Mouse (Mus musculus) CH12.LX (cell line): ENCODE results near the gene Olfr322. TPM values are rescaled to one million over a fixed set of nuclear protein-coding genes. Genes with fewer than 3 reads are reported as not detected.
"Not testable (repeated sequence)": the region's sequence is repeated elsewhere in the genome, so short reads cannot be mapped to it uniquely, and the experiment has no call there.

Experiments used
- DNase-seq: peaks from one replicate; pipeline ENCODE4 v3.0.0-alpha.2; 2013; ENCODE audit errors: extremely low read depth
- H3K27ac ChIP-seq: 2 replicates; pipeline ENCODE4 v1.5.1; 2012; ENCODE audit warnings: low read depth, mild to moderate bottlenecking, control low read depth, moderate library complexity; ENCODE audit not compliant: insufficient read depth
- H3K27me3 ChIP-seq: replicated peaks from 2 replicates; pipeline ENCODE3; 2012; ENCODE audit warnings: inconsistent platforms
- H3K36me3 ChIP-seq, 2 experiments: replicated peaks in 1 of 2; 2 replicates each; pipeline versions ENCODE3 to v1.6.1; 2012; ENCODE audit warnings: inconsistent platforms in 1 of 2, low read length in 1 of 2, mild to moderate bottlenecking in 1 of 2, mixed read lengths in 1 of 2, moderate library complexity in 1 of 2; ENCODE audit not compliant: control insufficient read depth in 1 of 2, insufficient read depth in 1 of 2
- H3K4me1 ChIP-seq, 2 experiments: 2 replicates each; pipeline ENCODE4 v1.6.1; 2012; ENCODE audit warnings: inconsistent platforms in 1 of 2, moderate library complexity in 1 of 2; ENCODE audit not compliant: insufficient read depth in 2 of 2, control insufficient read depth in 1 of 2
- H3K4me2 ChIP-seq: 2 replicates; pipeline ENCODE4 v1.6.1; 2012; ENCODE audit warnings: low read depth, mild to moderate bottlenecking, control low read depth; ENCODE audit not compliant: poor library complexity, insufficient read depth, severe bottlenecking
- H3K4me3 ChIP-seq, 3 experiments: fragments of 150-350 bp in 1 of 3; sonication (generic) in 1 of 3; replicated peaks in 1 of 3; 2 replicates each; pipeline versions ENCODE3 to v1.5.1; 2011 to 2012; ENCODE audit warnings: low read depth in 2 of 3, low read length in 2 of 3, mild to moderate bottlenecking in 2 of 3, moderate library complexity in 2 of 3, control low read depth in 1 of 3, improper control_type of control experiment in 1 of 3, inconsistent platforms in 1 of 3, mixed read lengths in 1 of 3; ENCODE audit not compliant: poor library complexity in 1 of 3
- H3K79me2 ChIP-seq: replicated peaks from 2 replicates; pipeline ENCODE4 v1.6.1; 2012; ENCODE audit warnings: mild to moderate bottlenecking, moderate library complexity; ENCODE audit not compliant: control insufficient read depth, poor library complexity, insufficient read depth, severe bottlenecking; ENCODE audit errors: extremely low read depth
- H3K9ac ChIP-seq: 2 replicates; pipeline ENCODE4 v1.6.1; 2012; ENCODE audit warnings: low read depth, mild to moderate bottlenecking, control low read depth, moderate library complexity; ENCODE audit not compliant: insufficient read depth
- H3K9me3 ChIP-seq: replicated peaks from 2 replicates; pipeline ENCODE3; 2012; ENCODE audit warnings: low read length, inconsistent platforms, mixed read lengths
- CHD1 ChIP-seq: IDR thresholded peaks from 2 replicates; pipeline ENCODE4 v1.6.1; 2012; ENCODE audit warnings: low read depth, low read length, improper control_type of control experiment, inconsistent platforms
- ELF1 ChIP-seq: IDR thresholded peaks from 2 replicates; pipeline ENCODE4 v1.6.1; 2014; ENCODE audit warnings: low read depth, mild to moderate bottlenecking, inconsistent platforms, low read length, improper control_type of control experiment
- JUN ChIP-seq: IDR thresholded peaks from 2 replicates; pipeline ENCODE4 v1.6.1; 2011; ENCODE audit warnings: low read depth, mild to moderate bottlenecking, low read length, improper control_type of control experiment, moderate library complexity; ENCODE audit not compliant: insufficient read depth
- KAT2A ChIP-seq: IDR thresholded peaks from 2 replicates; pipeline ENCODE4 v1.6.1; 2012; ENCODE audit warnings: low read length, improper control_type of control experiment, inconsistent platforms; ENCODE audit not compliant: insufficient replicate concordance
- MAFK ChIP-seq: IDR thresholded peaks from 2 replicates; pipeline ENCODE4 v1.6.1; 2011; ENCODE audit warnings: low read length, improper control_type of control experiment; ENCODE audit not compliant: insufficient replicate concordance
- MAX ChIP-seq: IDR thresholded peaks from 2 replicates; pipeline ENCODE4 v1.6.1; 2011; ENCODE audit warnings: low read length, improper control_type of control experiment
- MAZ ChIP-seq: IDR thresholded peaks from 2 replicates; pipeline ENCODE4 v1.6.1; 2012; ENCODE audit warnings: low read depth, mild to moderate bottlenecking, inconsistent platforms, low read length, improper control_type of control experiment, moderate library complexity
- NELFE ChIP-seq: IDR thresholded peaks from 2 replicates; pipeline ENCODE4 v1.6.1; 2011; ENCODE audit warnings: low read depth, low read length, improper control_type of control experiment
- POLR2A ChIP-seq: IDR thresholded peaks from 2 replicates; pipeline ENCODE4 v1.6.1; 2011; ENCODE audit warnings: low read depth, mild to moderate bottlenecking, improper control_type of control experiment, low read length
- POLR2AphosphoS2 ChIP-seq: IDR thresholded peaks from 2 replicates; pipeline ENCODE4 v1.6.1; 2011; ENCODE audit warnings: low read depth, low read length, improper control_type of control experiment
- SIN3A ChIP-seq: IDR thresholded peaks from 2 replicates; pipeline ENCODE4 v1.6.1; 2012; ENCODE audit warnings: low read length, improper control_type of control experiment, inconsistent platforms
- TBP ChIP-seq: conservative IDR thresholded peaks from 2 replicates; pipeline ENCODE4 v1.6.1; 2011; ENCODE audit warnings: low read depth, low read length, improper control_type of control experiment
- TCF12 ChIP-seq: IDR thresholded peaks from 2 replicates; pipeline ENCODE4 v1.6.1; 2014; ENCODE audit warnings: low read depth, mild to moderate bottlenecking, inconsistent platforms, low read length, improper control_type of control experiment
- UBTF ChIP-seq: IDR thresholded peaks from 2 replicates; pipeline ENCODE4 v1.6.1; 2012; ENCODE audit warnings: low read depth, mild to moderate bottlenecking, inconsistent platforms, low read length, improper control_type of control experiment, moderate library complexity
- ZMIZ1 ChIP-seq: IDR thresholded peaks from 2 replicates; pipeline ENCODE4 v1.6.1; 2012; ENCODE audit warnings: low read depth, mild to moderate bottlenecking, inconsistent platforms, low read length, improper control_type of control experiment
- ZNF384 ChIP-seq: IDR thresholded peaks from 2 replicates; pipeline ENCODE4 v1.6.1; 2012; ENCODE audit warnings: low read depth, low read length, improper control_type of control experiment, inconsistent platforms
- dilution Hi-C: fragments of 300-500 bp; cut with MboI; formaldehyde crosslinking; loops from 2 replicates; pipeline ENCODE4 v1.14.3; 2020; ENCODE audit warnings: low sequenced_read_pairs; ENCODE audit not compliant: extremely low pct_unique_long_range_greater_than_20kb, extremely low pct_ligation_motif_present
- in situ Hi-C: fragments of 300-500 bp; cut with MboI; formaldehyde crosslinking; loops from 3 replicates; pipeline ENCODE4 v1.14.3; 2019; ENCODE audit warnings: low sequenced_read_pairs, low pct_ligation_motif_present, low pct_unique_long_range_greater_than_20kb, mixed read lengths
- polyA plus RNA-seq: library from polyadenylated mRNA; unstranded; fragments of >175 nt; gene quantifications from 2 replicates; pipeline ENCODE4 v1.2.1, GENCODE M21; 2012; ENCODE audit warnings: low read depth; ENCODE audit not compliant: insufficient read length
- total RNA-seq, 2 experiments: library from RNA; depleted of rRNA; stranded (reverse); fragments of 300-350 nt in 1 of 2; fragments of >200 nt in 1 of 2; gene quantifications; 2 replicates each; pipeline ENCODE4 v1.2.3; 2012 to 2014

The Olfr322 gene
- total and polyA plus RNA-seq, 3 experiments: not detected

GRCm38 (mm10) chr11:58709086-58709485 lies 50.5 kb downstream of the Olfr322 start:
- H3K9me3 ChIP-seq: no peaks in the 10 kb centered on the region
- no peak overlapping the region for H3K27ac ChIP-seq
- no peak for DNase-seq
- no peaks in the 10 kb centered on the region for H3K79me2 ChIP-seq
- no peak overlapping the region for H3K4me2 ChIP-seq
- no peaks in the 10 kb centered on the region for H3K4me1 ChIP-seq
- TF ChIP-seq MAFK (no peak), ZNF384 (no peak), POLR2A (no peak), MAX (no peak), ZMIZ1 (no peak), UBTF (no peak), TCF12 (no peak), KAT2A (no peak), POLR2AphosphoS2 (no peak), JUN (no peak), ELF1 (no peak), SIN3A (no peak), TBP (no peak), CHD1 (no peak), NELFE (no peak), MAZ (no peak)
- dilution Hi-C loops: no loop called here
- H3K27me3 ChIP-seq: peaks cover 47% of the 10 kb centered on the region
- no peak overlapping the region for H3K9ac ChIP-seq
- in situ Hi-C loops: no loop called here
- no peak overlapping the region for H3K4me3 ChIP-seq
- H3K36me3 ChIP-seq: no peaks in the 10 kb centered on the region

- H3K36me3 ChIP-seq, H3K4me1 ChIP-seq, H3K4me3 ChIP-seq, DNase-seq, H3K9me3 ChIP-seq, dilution Hi-C loops, in situ Hi-C loops, H3K4me2 ChIP-seq, H3K27ac ChIP-seq, H3K9ac ChIP-seq, H3K79me2 ChIP-seq: not testable (repeated sequence)
- peaks cover 22% of the 10 kb centered on the region for H3K27me3 ChIP-seq
These were observed 59.1 kb downstream of the Olfr322 start for GRCm38 (mm10) chr11:58717723-58718122.

Other genes with a start within 250 kb of the Olfr322 start
Only the 20 nearest of the 29 such genes appear.
- not detected in 2 replicates for gene Olfr332, start 166.2 kb upstream of the Olfr322 start, total RNA-seq (2012; rRNA removed)
- gene Olfr332, start 166.2 kb upstream of the Olfr322 start, total RNA-seq (2014; rRNA removed): not detected in 2 replicates
- not detected in 2 replicates for gene Olfr332, start 166.2 kb upstream of the Olfr322 start, polyA plus RNA-seq
- not detected in 2 replicates for gene Olfr331, start 156.2 kb upstream of the Olfr322 start, total RNA-seq (2012; rRNA removed)
- gene Olfr331, start 156.2 kb upstream of the Olfr322 start, total RNA-seq (2014; rRNA removed): not detected in 2 replicates
- gene Olfr331, start 156.2 kb upstream of the Olfr322 start, polyA plus RNA-seq: not detected in 2 replicates
- not detected in 2 replicates for gene Olfr330, start 123.9 kb upstream of the Olfr322 start, total RNA-seq (2012; rRNA removed)
- gene Olfr330, start 123.9 kb upstream of the Olfr322 start, total RNA-seq (2014; rRNA removed): not detected in 2 replicates
- gene Olfr330, start 123.9 kb upstream of the Olfr322 start, polyA plus RNA-seq: not detected in 2 replicates
- not detected in 2 replicates for gene Olfr329-ps, start 112.4 kb upstream of the Olfr322 start, total RNA-seq (2012; rRNA removed)
- not detected in 2 replicates for gene Olfr329-ps, start 112.4 kb upstream of the Olfr322 start, total RNA-seq (2014; rRNA removed)
- not detected in 2 replicates for gene Olfr329-ps, start 112.4 kb upstream of the Olfr322 start, polyA plus RNA-seq
- not detected in 2 replicates for gene Olfr328, start 103.1 kb upstream of the Olfr322 start, total RNA-seq (2012; rRNA removed)
- not detected in 2 replicates for gene Olfr328, start 103.1 kb upstream of the Olfr322 start, total RNA-seq (2014; rRNA removed)
- not detected in 2 replicates for gene Olfr328, start 103.1 kb upstream of the Olfr322 start, polyA plus RNA-seq
- gene Olfr224, start 88.2 kb upstream of the Olfr322 start, total RNA-seq (2012; rRNA removed): not detected in 2 replicates
- not detected in 2 replicates for gene Olfr224, start 88.2 kb upstream of the Olfr322 start, total RNA-seq (2014; rRNA removed)
- gene Olfr224, start 88.2 kb upstream of the Olfr322 start, polyA plus RNA-seq: not detected in 2 replicates
- not detected in 2 replicates for gene Olfr325, start 81.1 kb upstream of the Olfr322 start, total RNA-seq (2012; rRNA removed)
- gene Olfr325, start 81.1 kb upstream of the Olfr322 start, total RNA-seq (2014; rRNA removed): not detected in 2 replicates
- not detected in 2 replicates for gene Olfr325, start 81.1 kb upstream of the Olfr322 start, polyA plus RNA-seq
- gene Olfr324, start 63.7 kb upstream of the Olfr322 start, total RNA-seq (2012; rRNA removed): not detected in 2 replicates
- gene Olfr324, start 63.7 kb upstream of the Olfr322 start, total RNA-seq (2014; rRNA removed): not detected in 2 replicates
- not detected in 2 replicates for gene Olfr324, start 63.7 kb upstream of the Olfr322 start, polyA plus RNA-seq
- gene 2210407C18Rik, start 42.7 kb upstream of the Olfr322 start, total RNA-seq (2012; rRNA removed): not detected in 2 replicates
- not detected in 2 replicates for gene 2210407C18Rik, start 42.7 kb upstream of the Olfr322 start, total RNA-seq (2014; rRNA removed)
- not detected in 2 replicates for gene 2210407C18Rik, start 42.7 kb upstream of the Olfr322 start, polyA plus RNA-seq
- not detected in 2 replicates for gene Olfr323, start 28.3 kb upstream of the Olfr322 start, total RNA-seq (2012; rRNA removed)
- gene Olfr323, start 28.3 kb upstream of the Olfr322 start, total RNA-seq (2014; rRNA removed): not detected in 2 replicates
- not detected in 2 replicates for gene Olfr323, start 28.3 kb upstream of the Olfr322 start, polyA plus RNA-seq
- gene Trim58, start 18.3 kb upstream of the Olfr322 start, total RNA-seq (2012; rRNA removed): not detected in 2 replicates
- gene Trim58, start 18.3 kb upstream of the Olfr322 start, total RNA-seq (2014; rRNA removed): not detected in 2 replicates
- gene Trim58, start 18.3 kb upstream of the Olfr322 start, polyA plus RNA-seq: not detected in 2 replicates
- not detected in 2 replicates for gene Olfr320, start 22.3 kb downstream of the Olfr322 start, total RNA-seq (2012; rRNA removed)
- gene Olfr320, start 22.3 kb downstream of the Olfr322 start, total RNA-seq (2014; rRNA removed): not detected in 2 replicates
- not detected in 2 replicates for gene Olfr320, start 22.3 kb downstream of the Olfr322 start, polyA plus RNA-seq
- not detected in 2 replicates for gene Olfr319, start 40.4 kb downstream of the Olfr322 start, total RNA-seq (2012; rRNA removed)
- gene Olfr319, start 40.4 kb downstream of the Olfr322 start, total RNA-seq (2014; rRNA removed): not detected in 2 replicates
- gene Olfr319, start 40.4 kb downstream of the Olfr322 start, polyA plus RNA-seq: not detected in 2 replicates
- gene Olfr318, start 65.2 kb downstream of the Olfr322 start, total RNA-seq (2012; rRNA removed): not detected in 2 replicates
- gene Olfr318, start 65.2 kb downstream of the Olfr322 start, total RNA-seq (2014; rRNA removed): not detected in 2 replicates
- not detected in 2 replicates for gene Olfr318, start 65.2 kb downstream of the Olfr322 start, polyA plus RNA-seq
- gene Olfr317, start 80.4 kb downstream of the Olfr322 start, total RNA-seq (2012; rRNA removed): not detected in 2 replicates
- not detected in 2 replicates for gene Olfr317, start 80.4 kb downstream of the Olfr322 start, total RNA-seq (2014; rRNA removed)
- not detected in 2 replicates for gene Olfr317, start 80.4 kb downstream of the Olfr322 start, polyA plus RNA-seq
- gene Olfr316, start 94.0 kb downstream of the Olfr322 start, total RNA-seq (2012; rRNA removed): not detected in 2 replicates
- not detected in 2 replicates for gene Olfr316, start 94.0 kb downstream of the Olfr322 start, total RNA-seq (2014; rRNA removed)
- gene Olfr316, start 94.0 kb downstream of the Olfr322 start, polyA plus RNA-seq: not detected in 2 replicates
- gene Olfr315, start 114.4 kb downstream of the Olfr322 start, total RNA-seq (2012; rRNA removed): not detected in 2 replicates
- gene Olfr315, start 114.4 kb downstream of the Olfr322 start, total RNA-seq (2014; rRNA removed): not detected in 2 replicates
- not detected in 2 replicates for gene Olfr315, start 114.4 kb downstream of the Olfr322 start, polyA plus RNA-seq
- not detected in 2 replicates for gene Olfr314, start 124.2 kb downstream of the Olfr322 start, total RNA-seq (2012; rRNA removed)
- gene Olfr314, start 124.2 kb downstream of the Olfr322 start, total RNA-seq (2014; rRNA removed): not detected in 2 replicates
- not detected in 2 replicates for gene Olfr314, start 124.2 kb downstream of the Olfr322 start, polyA plus RNA-seq
- gene Fam183b, start 143.2 kb downstream of the Olfr322 start, total RNA-seq (2012; rRNA removed): 0.67 and 0.72 TPM in 2 replicates
- not detected in 2 replicates for gene Fam183b, start 143.2 kb downstream of the Olfr322 start, total RNA-seq (2014; rRNA removed)
- not detected in 2 replicates for gene Fam183b, start 143.2 kb downstream of the Olfr322 start, polyA plus RNA-seq
- gene Olfr313, start 156.2 kb downstream of the Olfr322 start, total RNA-seq (2012; rRNA removed): 0.04 and 0.13 TPM in 2 replicates
- not detected in 2 replicates for gene Olfr313, start 156.2 kb downstream of the Olfr322 start, total RNA-seq (2014; rRNA removed)
- 0.09 and 0.10 TPM in 2 replicates for gene Olfr313, start 156.2 kb downstream of the Olfr322 start, polyA plus RNA-seq